Mouse (Mus musculus): Measurements from ENCODE around the gene Prkab2.

The Prkab2 gene

DNA sequence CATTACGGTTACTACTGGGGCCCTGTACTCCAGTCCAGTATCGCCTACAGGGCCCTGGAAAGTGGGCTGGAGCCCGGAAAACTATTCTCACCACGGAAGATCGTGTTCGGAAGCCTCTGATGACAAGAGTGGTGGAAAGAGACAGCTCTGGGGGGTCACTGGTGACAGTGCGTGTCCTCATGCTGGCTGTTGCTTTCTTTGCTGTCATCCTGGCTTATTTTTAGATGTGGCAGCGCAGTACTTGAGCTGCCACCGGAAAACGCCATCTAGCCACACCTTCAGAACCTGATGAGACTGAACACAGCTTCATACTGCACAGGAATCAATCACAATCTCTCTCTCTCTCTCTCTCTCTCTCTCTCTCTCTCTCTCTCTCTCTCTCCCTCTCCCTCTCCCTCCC lies 6.4 kb upstream of the Prkab2 start:
- no peak for DNase-seq

DNA sequence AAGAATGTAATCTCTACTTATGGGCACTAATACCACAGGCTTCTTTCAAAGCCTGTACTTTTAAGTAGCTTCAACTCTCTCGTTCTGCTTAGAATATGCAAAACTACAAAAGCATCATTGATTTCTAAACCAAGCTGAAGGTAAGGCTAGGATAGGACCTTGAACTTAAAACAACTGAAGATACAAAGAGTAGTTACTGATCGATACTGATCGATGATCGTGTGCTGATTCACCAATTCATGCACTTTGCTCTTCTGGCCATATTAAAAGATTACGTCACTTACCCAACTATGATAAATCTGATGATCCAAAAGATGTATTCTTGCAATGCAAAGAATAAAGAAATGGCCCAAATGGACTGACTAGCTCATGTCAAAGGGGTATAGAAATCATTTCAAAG lies 4.2 kb upstream of the Prkab2 start:
- DNase-seq = no peak

DNA sequence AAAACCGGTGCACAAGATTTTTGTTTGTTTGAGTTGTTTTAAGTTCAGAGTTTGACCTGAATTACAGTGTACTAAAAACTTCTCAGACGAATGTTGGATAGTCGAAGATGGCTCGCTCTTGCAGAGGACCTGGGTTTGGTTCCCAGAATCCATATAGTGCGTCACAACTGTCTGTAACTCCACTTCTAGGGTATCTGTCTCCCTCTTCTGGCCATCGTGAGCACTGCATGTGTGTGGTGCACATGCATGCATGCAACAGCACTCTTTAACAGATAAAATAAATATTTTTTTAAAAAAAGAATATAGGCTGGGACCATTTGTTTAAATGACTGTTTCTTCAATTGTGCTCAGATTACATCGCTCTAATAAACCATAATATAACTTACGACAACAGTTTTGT lies 3.1 kb upstream of the Prkab2 start:
- DNase-seq = peak; percentile 44 to 46

DNA sequence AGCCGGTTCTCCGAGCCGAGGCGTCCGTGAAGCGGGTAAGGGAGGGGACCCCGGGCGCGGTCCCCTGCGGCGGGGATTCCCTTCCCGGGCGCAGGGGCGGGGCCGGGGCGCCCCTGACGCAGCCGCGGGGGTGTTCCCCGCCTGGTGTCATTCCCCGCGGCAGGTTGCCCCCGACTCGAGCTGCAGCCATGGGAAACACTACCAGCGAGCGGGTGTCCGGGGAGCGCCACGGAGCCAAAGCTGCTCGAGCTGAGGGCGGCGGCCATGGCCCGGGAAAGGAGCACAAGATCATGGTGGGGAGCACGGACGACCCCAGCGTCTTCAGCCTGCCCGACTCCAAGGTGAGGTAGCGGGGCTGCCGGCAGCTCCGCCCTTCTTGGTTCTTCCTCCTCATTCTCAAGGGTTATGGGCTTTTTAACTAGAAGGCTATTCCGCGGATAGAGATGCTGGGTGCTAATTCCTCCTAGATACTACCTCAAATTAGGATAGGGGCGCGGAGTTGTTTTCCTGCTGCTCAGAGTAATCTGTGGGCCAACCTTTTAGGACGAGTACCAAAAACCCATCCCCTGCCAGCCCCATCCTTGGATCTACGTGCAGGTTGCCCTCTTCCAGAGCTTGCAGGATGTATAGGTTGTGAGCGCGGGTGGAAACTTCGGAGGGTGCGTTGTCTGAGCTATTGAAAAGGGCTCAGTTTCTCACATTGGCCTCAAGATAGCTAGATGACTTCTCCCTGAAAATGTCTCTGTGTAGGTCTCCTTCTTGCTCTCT lies 617 bp downstream of the Prkab2 start:
- DNase-seq = no peak

DNA sequence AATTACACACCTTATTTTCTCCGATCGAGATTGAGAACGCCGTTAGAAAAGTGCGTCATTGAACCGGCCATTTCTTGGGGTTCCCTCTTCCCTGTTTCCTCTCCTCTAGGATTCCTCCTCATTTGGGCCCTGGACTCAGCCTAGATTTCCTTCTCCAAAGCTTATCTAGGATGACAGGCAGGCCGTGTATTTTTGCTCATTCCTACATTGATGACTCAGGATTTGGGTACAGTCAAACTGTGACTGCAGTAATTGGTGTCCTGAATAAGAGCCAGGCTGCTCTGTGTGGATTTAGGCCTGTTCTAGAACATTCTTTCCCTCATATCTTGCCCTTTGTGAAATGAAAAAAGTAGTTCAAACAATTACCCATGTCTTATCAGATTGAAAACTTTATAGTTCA lies 1.8 kb downstream of the Prkab2 start:
- DNase-seq = no peak

DNA sequence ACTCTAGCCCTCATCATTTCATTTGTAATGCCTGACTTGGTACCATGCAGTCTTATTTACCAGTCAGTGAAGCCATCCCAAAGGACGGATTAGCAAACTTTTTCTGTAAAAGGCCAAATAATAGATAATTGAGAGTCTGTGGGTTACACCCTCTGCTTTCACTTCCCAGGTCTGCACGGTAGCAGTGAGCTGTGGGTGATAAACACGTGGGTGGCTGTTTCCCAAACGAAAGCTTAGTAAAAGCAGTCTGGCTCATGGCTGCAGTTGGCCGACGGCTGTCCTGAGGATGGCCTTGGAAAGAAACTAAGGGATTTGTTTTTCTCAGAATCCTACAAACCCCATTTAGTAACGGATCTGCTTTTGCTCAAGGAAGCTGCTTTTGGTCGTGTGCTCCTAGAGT lies 3.2 kb downstream of the Prkab2 start:
- DNase-seq = no peak

DNA sequence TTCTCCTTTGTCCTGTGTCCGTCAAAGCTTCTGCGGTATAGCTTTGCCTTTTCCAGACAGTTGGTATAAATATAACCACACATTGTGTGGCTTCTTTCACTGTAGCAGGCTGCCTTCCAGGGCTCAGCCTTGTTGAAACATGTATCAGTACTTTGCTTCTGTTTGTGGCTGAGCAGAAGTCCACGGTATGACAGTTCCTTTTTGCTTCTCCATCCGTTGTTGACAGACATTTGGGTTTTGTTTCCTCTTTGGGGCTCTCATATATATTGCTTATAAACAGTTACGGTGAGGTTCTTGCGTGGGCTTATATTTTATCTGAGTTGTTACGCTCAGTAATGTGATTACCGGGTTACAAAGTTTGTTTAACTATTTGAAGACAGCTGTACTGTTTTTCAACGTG lies 7.5 kb downstream of the Prkab2 start:
- DNase-seq = no peak

DNA sequence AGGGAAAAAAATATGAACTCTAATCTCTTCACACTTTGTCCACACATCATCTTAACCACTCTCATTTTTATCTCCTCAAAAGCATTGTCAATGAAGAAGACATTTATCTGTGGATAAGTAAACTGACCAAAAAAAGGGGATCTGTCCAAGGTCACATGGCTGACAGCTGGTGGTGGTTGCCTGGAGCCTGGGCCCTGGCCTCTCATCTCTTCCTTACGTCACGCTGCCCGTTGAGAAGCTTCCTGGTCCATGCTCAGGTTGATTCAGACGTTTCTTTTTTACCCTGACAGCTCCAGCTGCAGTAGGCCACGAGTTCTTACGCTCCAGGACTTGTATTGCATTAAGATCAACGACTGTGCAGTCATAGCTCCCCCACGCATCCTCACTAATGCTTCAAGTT lies 8.2 kb downstream of the Prkab2 start:
- no peak for DNase-seq

DNA sequence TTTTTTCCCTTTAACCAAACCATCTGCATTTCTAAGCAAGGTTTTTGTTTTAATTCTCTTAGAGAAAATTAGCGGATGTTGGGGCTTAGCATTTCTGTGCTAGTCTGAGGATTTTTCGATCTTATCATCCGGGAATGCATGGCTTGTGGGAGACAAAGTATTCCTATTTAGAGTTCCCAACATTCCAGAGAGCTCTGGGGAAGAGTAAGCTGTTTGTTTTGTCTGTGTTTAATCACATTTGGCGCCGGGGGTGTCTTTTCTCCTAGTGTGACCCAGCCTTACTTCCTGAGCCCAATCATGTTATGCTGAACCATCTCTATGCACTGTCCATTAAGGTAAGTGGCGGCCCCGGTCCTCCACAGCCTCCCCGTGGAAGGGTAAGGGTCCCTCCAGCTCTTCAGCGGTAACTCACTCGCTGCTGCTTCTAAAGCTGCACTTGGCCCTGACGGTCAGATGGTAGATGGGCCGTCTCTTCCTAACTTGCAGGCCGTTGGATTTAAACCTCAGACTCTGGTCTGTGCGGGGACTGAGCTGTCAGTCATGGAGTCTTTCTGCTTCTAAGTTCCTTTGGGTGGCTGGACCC lies 9.2 kb downstream of the Prkab2 start:
- no peak for DNase-seq

DNA sequence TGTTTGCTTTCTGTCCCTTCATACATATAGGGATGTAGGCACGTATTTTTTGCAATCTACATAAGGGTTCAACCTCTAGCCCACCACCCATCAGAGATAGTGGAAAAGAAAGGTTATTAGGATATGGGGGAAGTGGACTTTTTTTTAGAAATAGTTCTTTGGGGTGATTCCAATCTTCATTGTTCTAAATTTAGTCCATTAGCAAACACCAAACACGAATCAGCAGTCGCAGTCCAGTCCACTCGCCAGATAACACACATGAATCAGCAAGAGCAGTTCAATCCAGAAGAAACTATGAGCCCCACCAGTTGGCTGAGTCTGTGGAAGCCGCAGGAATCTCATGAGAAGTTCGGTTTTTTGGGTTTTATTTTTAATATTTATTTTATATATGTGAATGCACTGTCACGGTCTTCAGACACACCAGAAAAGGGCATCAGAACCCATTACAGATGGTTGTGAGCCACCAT lies 16.7 kb downstream of the Prkab2 start, which contains the start of gene Gm17651:
Gene Gm17651 (minus strand): TSS at position 51 of the 467 bp plus-strand sequence.
- no peak for DNase-seq

DNA sequence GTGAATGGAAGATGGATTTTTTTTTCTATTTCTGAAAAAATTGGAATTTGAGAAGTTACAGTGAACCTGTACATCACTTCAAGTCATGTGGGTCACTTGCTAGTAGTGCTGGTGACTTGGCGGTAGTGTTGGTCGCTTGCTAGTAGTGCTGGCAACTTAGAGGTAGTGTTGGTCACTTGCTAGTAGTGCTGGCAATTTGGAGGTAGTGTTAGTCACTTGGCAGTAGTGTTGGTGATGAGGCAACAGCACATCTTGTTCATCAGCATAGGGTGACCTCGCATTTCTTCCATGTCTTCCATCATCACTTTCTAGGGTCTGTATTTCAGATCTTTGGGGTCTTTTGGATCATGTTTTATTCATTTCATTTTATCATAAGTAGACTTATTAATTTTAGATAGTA lies 18.1 kb downstream of the Prkab2 start:
- DNase-seq = no peak

DNA sequence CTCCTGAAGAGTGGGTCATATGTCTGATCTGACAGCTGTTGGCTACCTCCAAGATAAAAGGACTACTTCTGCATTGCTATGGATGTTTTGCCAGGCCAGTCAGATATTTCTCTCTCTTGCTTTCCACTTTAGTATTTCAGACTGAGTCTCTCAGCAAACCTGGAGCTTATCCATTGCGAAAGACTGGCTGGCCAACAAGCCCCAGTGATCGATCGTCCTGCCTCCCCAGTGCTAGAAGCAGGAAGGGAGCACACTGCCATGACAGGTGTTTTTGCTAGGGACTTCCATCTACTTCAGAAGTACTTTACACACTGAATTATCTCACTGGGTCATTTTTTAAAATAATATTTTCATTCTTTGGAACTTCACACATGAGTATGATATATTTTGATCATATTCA lies 20.4 kb downstream of the Prkab2 start:
- DNase-seq = no peak

DNA sequence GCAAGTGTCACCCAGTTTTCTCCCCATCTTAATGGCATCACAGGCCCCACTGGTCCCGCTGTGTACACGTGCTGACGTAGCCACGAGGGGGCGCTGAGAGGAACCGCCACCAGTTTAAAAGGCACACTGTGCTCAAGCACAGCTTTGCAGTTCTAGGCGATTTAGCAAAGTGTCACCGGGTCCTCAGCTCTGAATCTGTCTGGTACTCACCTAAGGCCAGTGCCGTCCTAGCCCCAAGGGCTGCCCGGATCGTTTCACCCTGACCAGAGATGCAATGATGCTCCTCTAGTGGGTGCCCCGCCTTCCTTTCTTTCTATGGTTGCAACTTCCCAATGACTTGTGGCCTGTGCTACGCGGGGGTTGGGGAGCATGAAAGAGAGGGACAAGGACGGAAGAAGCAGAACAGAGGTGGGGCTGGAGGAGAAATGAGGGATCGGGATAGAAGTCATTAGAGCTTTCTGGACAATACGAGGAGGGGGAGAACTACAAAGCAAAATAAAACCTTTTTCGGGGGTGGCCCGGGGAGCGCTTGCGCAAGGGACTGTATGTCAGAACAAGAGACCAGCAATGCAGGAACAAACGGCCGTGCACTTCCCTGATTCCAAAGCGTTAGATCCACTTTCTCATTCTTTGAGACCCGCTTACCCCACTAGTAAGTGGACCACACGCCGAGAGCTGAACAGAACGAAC lies 22.8 kb downstream of the Prkab2 start:
- DNase-seq = peak; percentile 84 to 88

DNA sequence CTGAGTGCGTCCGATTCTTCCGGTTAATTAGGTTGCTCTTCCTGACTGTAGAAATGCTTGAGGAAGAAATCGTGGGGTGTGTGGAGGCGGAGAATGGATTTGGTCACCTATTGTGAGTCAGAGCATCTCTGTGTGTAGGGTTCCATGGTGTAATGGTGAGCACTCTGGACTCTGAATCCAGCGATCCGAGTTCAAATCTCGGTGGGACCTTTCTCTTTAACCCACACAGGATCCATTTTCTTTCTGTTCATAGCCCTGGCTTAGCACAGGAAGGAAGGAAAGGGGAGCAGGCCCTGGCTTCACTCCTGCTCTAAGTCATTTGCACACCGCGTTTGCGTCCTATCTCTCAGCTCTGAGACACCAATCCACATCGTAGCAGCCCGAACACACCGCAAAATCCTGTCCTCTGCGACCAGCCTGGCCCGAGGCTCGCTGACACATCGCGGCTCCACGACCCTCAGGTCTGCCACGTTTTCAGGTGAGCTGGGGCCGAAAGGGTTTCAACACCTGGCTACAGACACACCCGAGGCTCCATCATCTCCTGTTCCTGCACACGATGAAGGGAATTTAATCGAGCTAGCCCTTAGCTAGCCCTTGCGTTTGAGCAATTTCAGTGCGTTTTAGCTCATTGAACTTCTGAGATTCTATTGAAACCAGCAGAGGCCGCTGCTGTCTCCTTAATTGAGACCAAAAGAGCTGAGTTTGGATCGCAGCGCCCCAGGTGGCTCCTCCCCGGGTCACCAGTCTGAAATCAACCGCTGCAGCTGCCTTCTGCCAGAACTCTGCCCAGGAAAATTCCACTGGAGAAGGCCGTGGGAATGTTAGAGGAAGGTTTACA lies 23.5 kb downstream of the Prkab2 start:
- peak; percentile 56 to 64 for DNase-seq

DNA sequence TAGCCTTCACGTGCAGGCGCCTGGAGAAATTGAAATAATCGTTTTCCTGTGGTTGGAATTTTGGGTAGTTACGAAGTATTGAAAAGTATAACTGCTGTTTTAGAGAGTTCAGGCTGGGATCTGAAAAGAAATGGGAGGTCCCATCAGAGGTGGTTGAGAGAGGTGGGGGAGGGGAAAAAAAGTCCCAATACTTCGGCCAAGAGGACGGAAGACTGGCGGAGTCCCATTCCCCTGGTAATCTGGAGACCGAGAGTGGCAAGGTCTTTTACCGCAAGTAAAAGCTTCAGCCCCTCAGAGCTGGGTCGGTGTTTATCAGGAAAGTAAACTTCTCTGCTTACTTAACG lies 24.1 kb downstream of the Prkab2 start:
- no peak for DNase-seq

DNA sequence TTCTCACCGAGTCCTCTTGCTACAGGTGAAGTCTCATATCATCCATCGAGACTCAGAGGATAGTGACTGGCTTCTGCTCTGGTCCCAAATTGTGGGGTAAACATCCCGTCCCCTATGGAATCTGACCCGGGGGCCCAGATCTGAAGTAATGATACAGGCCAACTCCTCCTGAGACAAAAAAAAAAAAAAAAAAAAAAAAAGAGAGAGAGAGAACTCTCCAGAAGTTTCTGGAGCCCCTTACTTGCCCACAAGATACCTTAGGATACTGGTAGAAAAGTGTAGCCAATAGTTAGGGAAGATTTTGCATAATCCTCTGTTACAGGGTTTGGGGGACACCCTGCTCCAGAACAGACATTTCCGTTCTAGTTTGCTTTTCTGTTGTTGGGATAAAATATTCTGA lies 24.6 kb downstream of the Prkab2 start:
- no peak for DNase-seq

DNA sequence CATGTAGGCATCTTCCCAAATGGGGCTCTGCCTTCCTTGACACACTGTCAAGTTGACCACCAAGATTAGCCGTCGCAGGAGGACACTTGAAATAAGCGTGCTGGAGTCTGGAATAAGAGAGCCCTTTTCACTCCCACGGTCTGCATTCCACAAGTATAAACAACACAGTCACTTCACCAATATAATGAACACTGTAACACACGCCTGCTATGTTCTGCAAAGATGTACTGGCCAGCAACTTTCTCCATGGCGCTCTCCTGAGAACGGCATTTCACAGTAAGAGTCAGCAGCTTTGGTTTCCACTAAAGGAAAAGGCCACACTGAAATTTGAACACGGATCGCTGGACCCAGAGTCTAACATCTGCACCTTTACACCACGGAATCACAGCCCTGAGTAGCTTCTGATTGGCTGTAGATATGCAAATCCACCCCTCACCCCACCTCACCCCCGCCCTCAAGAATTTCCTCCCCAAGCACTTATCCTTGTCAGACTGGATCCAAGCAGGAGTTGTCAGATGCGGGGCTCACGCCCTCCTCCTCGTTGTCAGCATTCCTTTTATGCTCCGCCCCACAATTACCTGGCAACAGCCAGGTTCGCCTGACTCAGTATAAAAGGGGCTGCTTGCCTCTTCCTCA lies 25.7 kb downstream of the Prkab2 start:
- DNase-seq = no peak

DNA sequence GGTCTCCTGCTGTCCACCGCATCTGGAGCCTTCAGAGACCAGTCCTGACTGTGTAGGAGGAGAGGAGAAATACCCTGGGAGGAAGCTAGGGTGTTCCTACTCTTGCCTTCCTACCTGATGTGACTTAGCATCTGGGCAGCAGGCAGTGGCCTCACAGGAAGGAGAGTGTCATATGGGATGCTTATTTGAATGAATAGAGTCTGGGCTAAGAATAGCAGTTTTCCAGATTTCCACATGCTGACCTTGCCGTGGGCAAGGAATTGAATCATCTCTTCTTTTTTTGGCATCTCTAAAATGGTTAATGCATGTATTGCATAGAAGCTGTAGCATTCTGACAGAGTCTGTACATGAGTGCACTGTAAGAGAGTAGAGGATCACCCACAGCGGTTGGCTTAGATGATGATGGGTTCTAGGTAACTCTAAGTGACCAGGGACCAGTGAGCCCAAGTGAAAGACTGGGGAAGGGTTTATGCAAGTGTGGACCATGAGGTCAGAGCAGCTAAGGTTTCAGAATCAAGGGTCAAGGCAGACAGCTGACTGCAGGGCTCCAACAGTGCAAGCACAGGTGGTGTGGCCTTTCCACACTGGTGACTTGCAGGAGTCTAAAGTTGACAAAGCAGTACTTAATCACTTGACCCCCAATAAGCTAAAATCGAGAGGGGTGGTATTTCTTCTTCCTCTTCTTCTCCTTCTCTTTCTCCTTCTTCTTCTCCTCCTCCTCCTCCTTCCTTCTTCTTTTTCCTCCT lies 28.6 kb downstream of the Prkab2 start:
- no peak for DNase-seq

DNA sequence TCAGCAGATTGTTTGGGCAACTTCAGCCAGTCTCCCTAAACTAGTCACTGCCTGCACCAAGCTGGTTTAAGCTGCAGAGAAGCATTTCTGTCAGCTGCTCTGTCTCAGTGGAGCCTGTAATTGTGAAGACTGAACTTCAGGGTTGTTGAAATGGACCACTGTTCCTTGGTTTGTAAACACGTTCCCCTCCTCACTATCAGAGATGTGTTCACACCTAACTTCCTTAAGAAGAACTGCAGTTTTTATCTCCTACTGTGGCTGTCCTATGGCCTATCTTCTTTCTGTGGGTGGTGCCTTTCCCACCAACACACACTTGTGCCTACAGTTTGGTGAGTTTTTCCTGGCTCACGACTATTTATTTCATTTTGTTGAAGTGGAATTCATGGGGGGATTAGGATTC lies 31.3 kb downstream of the Prkab2 start:
- no peak for DNase-seq

DNA sequence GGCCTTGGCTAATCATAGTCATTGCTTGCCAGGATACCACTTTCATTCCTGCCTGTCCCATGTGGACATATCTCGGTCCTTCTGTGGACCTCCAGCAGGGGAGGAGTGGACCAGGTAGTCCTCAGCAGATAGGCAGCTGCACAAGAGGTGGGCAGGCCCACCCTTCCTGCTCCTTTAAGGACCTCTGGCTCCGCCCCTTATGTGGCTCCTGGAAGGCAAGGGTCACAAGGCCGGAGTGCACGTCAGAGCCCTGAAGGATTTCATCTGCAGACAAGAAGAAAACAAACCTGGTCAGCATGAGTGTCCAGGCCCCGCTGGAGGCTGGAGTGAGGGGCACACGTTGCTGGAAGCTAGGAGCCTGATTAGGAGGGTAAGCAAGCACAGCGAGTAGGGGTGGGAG lies 32.6 kb downstream of the Prkab2 start:
- no peak for DNase-seq

DNA sequence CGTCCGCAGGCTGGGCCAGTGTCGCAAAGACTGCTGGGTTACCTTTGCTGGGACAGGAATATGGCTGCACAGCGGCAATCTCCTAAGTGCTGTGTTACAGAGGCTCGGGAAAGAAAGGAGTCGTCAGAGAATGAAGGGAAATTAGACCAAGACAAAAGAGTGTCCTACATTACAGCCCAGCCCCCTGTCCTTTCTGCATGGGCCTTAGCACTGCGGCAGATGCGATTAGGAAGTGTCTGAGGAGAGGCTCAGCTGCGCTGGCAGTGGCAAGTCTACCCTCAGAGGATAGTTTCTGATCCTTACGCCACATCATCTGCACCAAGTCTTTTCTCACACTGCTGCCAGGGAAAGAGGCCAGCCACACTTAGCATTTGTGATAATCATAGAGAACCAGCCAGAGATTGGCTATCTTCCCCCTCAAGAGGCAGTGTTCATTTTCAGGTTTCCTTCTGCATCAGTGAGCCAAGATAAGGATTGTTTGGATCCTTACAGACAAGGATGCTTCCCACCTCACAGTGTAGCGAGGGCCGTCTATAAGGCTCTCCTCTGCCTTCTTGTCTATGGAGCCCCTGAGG lies 33.5 kb downstream of the Prkab2 start:
- DNase-seq = no peak

DNA sequence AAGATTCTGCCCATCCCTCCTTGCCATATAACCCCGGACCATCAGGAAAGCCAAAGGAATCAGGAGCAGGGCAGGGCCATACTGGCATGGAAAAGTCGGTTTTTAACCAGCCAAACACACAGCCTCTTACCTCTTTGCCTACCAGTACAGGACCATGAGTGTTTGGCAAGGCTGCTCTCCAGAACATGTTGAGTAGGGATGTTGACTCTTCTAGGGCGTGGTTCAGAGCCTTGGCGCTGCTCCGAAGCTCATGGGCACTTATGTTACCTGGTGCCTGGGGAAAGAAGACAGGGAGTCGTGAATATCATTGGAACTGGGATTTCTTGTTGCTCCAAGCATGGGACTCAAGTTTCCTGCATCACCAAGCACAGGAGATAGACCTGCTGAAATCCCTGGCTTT lies 35.8 kb downstream of the Prkab2 start:
- no peak for DNase-seq
